18 mouse cellular contexts compared by ENCODE assay signal in genomic region chr1:138427416-138427815, GRCm38 (mm10).
"Had no signal": no experiment of that assay in that cellular context is flagged by ENCODE, and none has a peak within 500 bp of the region (broad histone marks: within the 10 kb centered on the region; RNA-seq: fewer than 3 reads in every experiment).

No protein-coding gene starts in this region.

- DNase-seq: lung, embryonic 14.5 days; lung, postnatal 10 days; lung, postnatal 4 days; midbrain, embryonic 14.5 days; retina, postnatal 1 day; right cerebral cortex, adult 18-20 months; right cerebral cortex, postnatal 25 days; right cerebral cortex, postnatal 4 days; spleen, adult 18-20 months; thymus, adult 18-20 months; thymus, postnatal 14 days; thymus, postnatal 36 days had no signal

- H3K36me3 ChIP-seq: midbrain, embryonic 10.5 days; midbrain, embryonic 12.5 days; neural tube, embryonic 13.5 days; neural tube, embryonic 15.5 days had no signal

- H3K4me1 ChIP-seq: midbrain, embryonic 10.5 days; midbrain, embryonic 12.5 days; neural tube, embryonic 13.5 days; neural tube, embryonic 15.5 days had no signal

- H3K27me3 ChIP-seq: midbrain, embryonic 12.5 days; neural tube, embryonic 13.5 days; neural tube, embryonic 15.5 days had no signal

- ATAC-seq: midbrain, embryonic 16.5 days had no signal

- H3K9ac ChIP-seq: lung, embryonic 14.5 days; midbrain, embryonic 12.5 days; neural tube, embryonic 13.5 days; neural tube, embryonic 15.5 days had no signal

- H3K27ac ChIP-seq: midbrain, embryonic 10.5 days; midbrain, embryonic 12.5 days; neural tube, embryonic 13.5 days; neural tube, embryonic 15.5 days had no signal

- H3K9me3 ChIP-seq: midbrain, embryonic 10.5 days; midbrain, embryonic 12.5 days; neural tube, embryonic 13.5 days; neural tube, embryonic 15.5 days had no signal

- H3K4me3 ChIP-seq: midbrain, embryonic 10.5 days; midbrain, embryonic 12.5 days; myocyte; neural tube, embryonic 13.5 days; neural tube, embryonic 15.5 days had no signal

- H3K4me2 ChIP-seq: lung, embryonic 14.5 days; midbrain, embryonic 12.5 days; neural tube, embryonic 13.5 days; neural tube, embryonic 15.5 days had no signal
